Mouse (Mus musculus) stomach, postnatal 0 days (tissue): ENCODE measurements at regions not wholly inside any gene's neighbourhood (a gene's known extent, or its start where the extent isn't known, plus 50 kb on each side); places are given as distances from the start of the nearest gene placed in this dataset.

ENCODE experiments used
- ATAC-seq: fragments of 200-750 bp; cut with Nextera tagmentation; 2 replicates; pipeline ENCODE4 v1.8.0; 2017; ENCODE audit not compliant: low FRiP score, low TSS enrichment
- DNase-seq: peaks from one replicate; pipeline ENCODE4 v3.0.0-alpha.2; 2016; ENCODE audit warnings: low spot score
- H3K27ac ChIP-seq: fragments of 300-500 bp; sonication (generic); replicated peaks from 2 replicates; pipeline ENCODE4 v1.5.1; 2014; ENCODE audit warnings: mild to moderate bottlenecking, control low read depth
- H3K27me3 ChIP-seq: fragments of 300-500 bp; sonication (generic); 2 replicates; pipeline ENCODE4 v1.6.1; 2014; ENCODE audit warnings: low read length; ENCODE audit not compliant: control insufficient read depth, insufficient read depth
- H3K36me3 ChIP-seq: fragments of 300-500 bp; sonication (generic); 2 replicates; pipeline ENCODE4 v1.6.1; 2014; ENCODE audit warnings: low read length, mixed read lengths; ENCODE audit not compliant: control insufficient read depth, insufficient read depth
- H3K4me1 ChIP-seq: fragments of 300-500 bp; sonication (generic); replicated peaks from 2 replicates; pipeline ENCODE4 v1.6.1; 2014; ENCODE audit warnings: antibody characterized with exemption; ENCODE audit not compliant: control insufficient read depth, insufficient read depth
- H3K4me2 ChIP-seq: fragments of 300-500 bp; sonication (generic); replicated peaks from 2 replicates; pipeline ENCODE4 v1.6.1; 2014; ENCODE audit warnings: low read depth, mild to moderate bottlenecking, control low read depth, moderate library complexity
- H3K4me3 ChIP-seq: fragments of 300-500 bp; sonication (generic); 2 replicates; pipeline ENCODE4 v1.5.1; 2014; ENCODE audit warnings: low read depth, low read length, control low read depth
- H3K9ac ChIP-seq: fragments of 300-500 bp; sonication (generic); 2 replicates; pipeline ENCODE4 v1.6.1; 2014; ENCODE audit warnings: mild to moderate bottlenecking, low read length, control low read depth, mixed read lengths
- H3K9me3 ChIP-seq: fragments of 300-500 bp; sonication (generic); 2 replicates; pipeline ENCODE4 v1.6.1; 2016; ENCODE audit warnings: low read length; ENCODE audit not compliant: control insufficient read depth
- CTCF ChIP-seq: IDR thresholded peaks from 2 replicates; pipeline ENCODE4 v1.5.1; 2016; ENCODE audit warnings: antibody characterized with exemption, low read depth, mild to moderate bottlenecking, moderate library complexity
- EP300 ChIP-seq: optimal IDR thresholded peaks from 2 replicates; pipeline ENCODE3; 2016; ENCODE audit warnings: antibody characterized with exemption
- WGBS: fragments of 180-500 bp; shearing (Covaris S2); extraction: QIAGEN DNeasy Blood & Tissue Kit; methylation state at CpG from one replicate; pipeline ENCODE4 v1.1.7; 2014; 5-methylcytosine and 5-hydroxymethylcytosine counted together

GRCm38 (mm10) chr5:90071806-90072205 lies 152.0 kb downstream of the Cox18 start:
- ATAC-seq (no peak), DNase-seq (no peak)
- no peak overlapping the region for H3K27ac ChIP-seq
- no peaks in the 10 kb centered on the region for H3K9me3 ChIP-seq
- H3K27me3 ChIP-seq = no peaks in the 10 kb centered on the region
- TF ChIP-seq CTCF = no peak
- no peak for TF ChIP-seq EP300
- H3K9ac ChIP-seq = no peak overlapping the region
- WGBS = 89% methylated on average over 2 of the region's 2 CpGs
- H3K4me1 ChIP-seq = no peaks in the 10 kb centered on the region
- H3K4me3 ChIP-seq = no peak overlapping the region
- H3K36me3 ChIP-seq = no peaks in the 10 kb centered on the region
- H3K4me2 ChIP-seq = no peak overlapping the region

DNA sequence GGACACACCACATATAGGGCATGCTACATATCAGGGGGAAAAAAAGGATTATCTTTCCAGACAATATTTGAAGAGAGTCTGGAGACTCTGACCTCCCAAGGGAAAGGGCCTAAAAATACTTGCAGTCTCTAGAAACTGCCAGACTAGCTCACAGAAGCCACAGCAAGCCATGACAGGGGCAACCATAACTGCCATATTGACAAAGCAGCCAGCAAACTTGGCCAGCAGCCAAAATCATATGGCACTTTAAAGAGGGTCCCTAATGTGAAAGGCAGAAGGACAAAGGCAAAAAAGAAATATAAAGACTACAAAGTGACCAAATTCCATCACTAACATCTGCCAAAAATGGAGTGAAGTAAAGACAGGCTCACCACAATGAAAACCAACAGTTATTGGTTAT lies 155.2 kb downstream of the Cox18 start:
- no peak for DNase-seq
- TF ChIP-seq CTCF (no peak), EP300 (no peak)

GRCm38 (mm10) chr5:90067817-90068216 lies 156.0 kb downstream of the Cox18 start:
- Histone ChIP-seq H3K36me3 (no peaks in the 10 kb centered on the region), H3K27ac (no peak overlapping the region), H3K4me3 (no peak overlapping the region), H3K9ac (no peak overlapping the region), H3K4me1 (no peaks in the 10 kb centered on the region), H3K27me3 (no peaks in the 10 kb centered on the region), H3K4me2 (no peak overlapping the region), H3K9me3 (no peaks in the 10 kb centered on the region)
- ATAC-seq = no peak
- no peak for TF ChIP-seq CTCF
- TF ChIP-seq EP300 = no peak
- WGBS = 39% methylated on average over 7 of the region's 7 CpGs
- no peak for DNase-seq

More for the DNA sequence above, 155.2 kb downstream of the Cox18 start:
- Histone ChIP-seq H3K4me1 (no peaks in the 10 kb centered on the region), H3K36me3 (no peaks in the 10 kb centered on the region), H3K27ac (no peak overlapping the region), H3K4me3 (no peak overlapping the region), H3K4me2 (no peak overlapping the region), H3K27me3 (no peaks in the 10 kb centered on the region), H3K9ac (no peak overlapping the region), H3K9me3 (no peaks in the 10 kb centered on the region)
- no peak for ATAC-seq

GRCm38 (mm10) chr5:90065884-90066615 lies 157.8 kb downstream of the Cox18 start:
- WGBS = 47% methylated on average over 6 of the region's 6 CpGs
- Histone ChIP-seq H3K36me3 (no peaks in the 10 kb centered on the region), H3K27me3 (no peaks in the 10 kb centered on the region), H3K4me2 (no peak overlapping the region), H3K4me3 (no peak overlapping the region), H3K4me1 (no peaks in the 10 kb centered on the region), H3K27ac (no peak overlapping the region), H3K9me3 (no peaks in the 10 kb centered on the region), H3K9ac (no peak overlapping the region)
- ATAC-seq = no peak
- TF ChIP-seq EP300 (no peak), CTCF (no peak)
- no peak for DNase-seq

DNA sequence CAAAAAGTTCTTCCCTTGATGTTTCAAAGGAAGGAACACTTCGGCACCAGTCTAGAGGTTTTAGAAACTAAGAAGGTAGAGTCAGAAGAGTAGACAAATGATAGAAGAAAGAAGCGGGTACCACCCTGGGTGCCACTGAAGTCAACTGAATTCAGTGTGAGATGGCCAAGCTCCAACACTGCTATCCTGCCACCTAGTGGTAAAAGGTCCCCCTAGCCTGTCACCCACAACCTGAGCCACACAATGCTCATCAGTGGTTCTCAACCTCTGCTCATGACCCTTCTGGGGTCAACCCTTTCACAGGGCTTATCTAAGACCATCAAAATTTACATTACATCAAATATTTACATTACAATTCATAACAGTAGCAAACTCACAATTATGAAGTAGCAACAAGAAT lies 168.1 kb downstream of the Cox18 start:
- H3K4me1 ChIP-seq = no peaks in the 10 kb centered on the region
- 77% methylated on average over 2 of the region's 2 CpGs for WGBS
- ATAC-seq (no peak), DNase-seq (no peak)
- H3K9ac ChIP-seq = no peak overlapping the region
- no peaks in the 10 kb centered on the region for H3K27me3 ChIP-seq
- H3K9me3 ChIP-seq = no peaks in the 10 kb centered on the region
- H3K36me3 ChIP-seq = no peaks in the 10 kb centered on the region
- no peak overlapping the region for H3K27ac ChIP-seq
- no peak overlapping the region for H3K4me3 ChIP-seq
- no peak overlapping the region for H3K4me2 ChIP-seq
- TF ChIP-seq CTCF = peak; percentile 60
- TF ChIP-seq EP300 = no peak

GRCm38 (mm10) chr5:90052516-90052915 lies 169.4 kb upstream of the Adamts3 start:
- Histone ChIP-seq H3K27ac (no peak overlapping the region), H3K36me3 (no peaks in the 10 kb centered on the region), H3K9me3 (no peaks in the 10 kb centered on the region), H3K9ac (no peak overlapping the region), H3K4me2 (no peak overlapping the region), H3K4me3 (no peak overlapping the region), H3K27me3 (no peaks in the 10 kb centered on the region), H3K4me1 (no peaks in the 10 kb centered on the region)
- 45% methylated on average over 1 of the region's 1 CpGs for WGBS
- no peak for TF ChIP-seq EP300
- TF ChIP-seq CTCF = no peak
- ATAC-seq = no peak
- DNase-seq = no peak
